Mouse (Mus musculus): ENCODE measurements around the gene Numbl.
A peak's percentile ranks its signal among the peaks of the same experiment; 100 is the strongest.

- TF ChIP-seq CTCF (IDR thresholded peaks at IDR 0.05; ENCODE audit: low read depth) (peak; percentile 95), EP300 (IDR thresholded peaks at IDR 0.05; ENCODE audit: low read depth) (no peak)
These were observed 43.9 kb downstream of the Numbl start for GRCm38 (mm10) chr7:27302172-27302571.

All from heart, postnatal 0 days (tissue).